ENCODE assay signal across 20 mouse cellular contexts in genomic region chr5:124356695-124357094, GRCm38 (mm10). TPM values are rescaled to one million over a fixed set of nuclear protein-coding genes. Genes with fewer than 3 reads are reported as not detected.
DNase-seq lines count a peak whose midpoint lies in the region; ATAC-seq and TF ChIP-seq lines count a peak whose summit lies in the region.
"Had no signal": no experiment of that assay in that cellular context is flagged by ENCODE, and none has a peak within 500 bp of the region (broad histone marks: within the 10 kb centered on the region; RNA-seq: fewer than 3 reads in every experiment).

No protein-coding gene starts in this region.

- no peak overlapping the region for H3K4me2 ChIP-seq in hindbrain, postnatal 0 days (ENCODE audit: low read depth, low read length)
- no peak overlapping the region for H3K4me2 ChIP-seq in hindbrain, embryonic 16.5 days (ENCODE audit: low read length)
- H3K4me2 ChIP-seq in midbrain, postnatal 0 days (ENCODE audit: low read depth, low read length, poor library complexity, severe bottlenecking), result no peak overlapping the region
- H3K4me2 ChIP-seq in midbrain, embryonic 16.5 days (ENCODE audit: low read length), result no peak overlapping the region
- H3K4me2 ChIP-seq: forebrain, embryonic 13.5 days; heart, embryonic 11.5 days; hindbrain, embryonic 14.5 days; liver, embryonic 12.5 days; neural tube, embryonic 13.5 days had no signal

- no peaks in the 10 kb centered on the region for H3K27me3 ChIP-seq in hindbrain, postnatal 0 days (ENCODE audit: insufficient read depth, low read length)
- no peaks in the 10 kb centered on the region for H3K27me3 ChIP-seq in hindbrain, embryonic 16.5 days (replicated peaks; ENCODE audit: control insufficient read depth, insufficient read depth, low read length)
- no peaks in the 10 kb centered on the region for H3K27me3 ChIP-seq in midbrain, postnatal 0 days (ENCODE audit: insufficient read depth, low read length)
- no peaks in the 10 kb centered on the region for H3K27me3 ChIP-seq in midbrain, embryonic 16.5 days (ENCODE audit: control insufficient read depth, insufficient read depth, low read depth, low read length)
- H3K27me3 ChIP-seq: forebrain, embryonic 13.5 days; liver, embryonic 12.5 days; neural tube, embryonic 13.5 days had no signal

- no peak overlapping the region for H3K27ac ChIP-seq in hindbrain, postnatal 0 days
- no peak overlapping the region for H3K27ac ChIP-seq in hindbrain, embryonic 16.5 days (ENCODE audit: low read depth, low read length)
- no peak overlapping the region for H3K27ac ChIP-seq in midbrain, postnatal 0 days (ENCODE audit: low read depth, low read length)
- no peak overlapping the region for H3K27ac ChIP-seq in midbrain, embryonic 16.5 days (ENCODE audit: low read length)
- H3K27ac ChIP-seq: forebrain, embryonic 13.5 days; hindbrain, embryonic 14.5 days; limb, embryonic 10.5 days; liver, embryonic 12.5 days; neural tube, embryonic 13.5 days had no signal

- WGBS in hindbrain, postnatal 0 days, result 37% methylated on average over 3 of the region's 3 CpGs
- 43% methylated on average over 3 of the region's 3 CpGs for WGBS in hindbrain, embryonic 16.5 days
- WGBS in midbrain, postnatal 0 days, result 43% methylated on average over 3 of the region's 3 CpGs
- WGBS in midbrain, embryonic 16.5 days, result 37% methylated on average over 3 of the region's 3 CpGs

- ATAC-seq in hindbrain, postnatal 0 days, result no peak
- no peak for ATAC-seq in hindbrain, embryonic 16.5 days
- ATAC-seq in midbrain, postnatal 0 days (ENCODE audit: low FRiP score), result no peak
- ATAC-seq in midbrain, embryonic 16.5 days, result no peak
- ATAC-seq: forebrain, embryonic 13.5 days; liver, embryonic 12.5 days had no signal

- no peaks in the 10 kb centered on the region for H3K9me3 ChIP-seq in hindbrain, postnatal 0 days (ENCODE audit: low read length)
- no peaks in the 10 kb centered on the region for H3K9me3 ChIP-seq in hindbrain, embryonic 16.5 days (ENCODE audit: control insufficient read depth, low read length)
- H3K9me3 ChIP-seq in midbrain, postnatal 0 days (ENCODE audit: low read length), result no peaks in the 10 kb centered on the region
- H3K9me3 ChIP-seq in midbrain, embryonic 16.5 days (replicated peaks; ENCODE audit: control insufficient read depth, low read length, poor library complexity, severe bottlenecking), result no peaks in the 10 kb centered on the region
- H3K9me3 ChIP-seq: forebrain, embryonic 13.5 days; limb, embryonic 10.5 days; liver, embryonic 12.5 days; neural tube, embryonic 13.5 days had no signal

- no peak overlapping the region for H3K9ac ChIP-seq in hindbrain, postnatal 0 days (replicated peaks; ENCODE audit: low read length)
- H3K9ac ChIP-seq in hindbrain, embryonic 16.5 days (ENCODE audit: low read depth, low read length), result no peak overlapping the region
- no peak overlapping the region for H3K9ac ChIP-seq in midbrain, postnatal 0 days (replicated peaks; ENCODE audit: low read length, poor library complexity, severe bottlenecking)
- no peak overlapping the region for H3K9ac ChIP-seq in midbrain, embryonic 16.5 days (ENCODE audit: low read depth, low read length)
- H3K9ac ChIP-seq: forebrain, embryonic 13.5 days; hindbrain, embryonic 14.5 days; liver, embryonic 12.5 days; neural tube, embryonic 13.5 days had no signal

- H3K36me3 ChIP-seq in hindbrain, postnatal 0 days (ENCODE audit: insufficient read depth, low read length), result no peaks in the 10 kb centered on the region
- no peaks in the 10 kb centered on the region for H3K36me3 ChIP-seq in hindbrain, embryonic 16.5 days (ENCODE audit: control insufficient read depth, insufficient read depth, low read length)
- no peaks in the 10 kb centered on the region for H3K36me3 ChIP-seq in midbrain, postnatal 0 days (ENCODE audit: insufficient read depth, low read length)
- no peaks in the 10 kb centered on the region for H3K36me3 ChIP-seq in midbrain, embryonic 16.5 days (ENCODE audit: control insufficient read depth, insufficient read depth, low read length)
- H3K36me3 ChIP-seq: liver, embryonic 12.5 days; neural tube, embryonic 13.5 days had no signal

- no peak for DNase-seq in hindbrain, postnatal 0 days (ENCODE audit: low spot score)
- DNase-seq in midbrain, postnatal 0 days (ENCODE audit: low spot score), result no peak
- peak; percentile 34 for DNase-seq in brain, adult 2 months (ENCODE audit: low read depth, low spot score)
- peak; percentile 23 for DNase-seq in thymus, postnatal 25 days
- no peak for DNase-seq in embryo, embryonic 9.5 days (ENCODE audit: extremely low spot score)
- no peak for DNase-seq in adrenal gland, adult 18-20 months (ENCODE audit: low spot score in 2 of 2)
- DNase-seq: adrenal gland, postnatal 36 days; cerebellum, adult 9-11 months; gastrocnemius, postnatal 36 days; heart, postnatal 14 days; kidney, adult 8-10 months; right cerebral cortex, postnatal 14 days had no signal

- H3K4me3 ChIP-seq in hindbrain, postnatal 0 days (ENCODE audit: low read length), result no peak overlapping the region
- H3K4me3 ChIP-seq in hindbrain, embryonic 16.5 days (ENCODE audit: low read length), result no peak overlapping the region
- no peak overlapping the region for H3K4me3 ChIP-seq in midbrain, postnatal 0 days (ENCODE audit: low read depth, low read length)
- no peak overlapping the region for H3K4me3 ChIP-seq in midbrain, embryonic 16.5 days (ENCODE audit: low read depth, low read length)
- H3K4me3 ChIP-seq: forebrain, embryonic 13.5 days; limb, embryonic 10.5 days; liver, embryonic 12.5 days; neural tube, embryonic 13.5 days had no signal

- 0 out of 2 replicates have a peak, but pooled peaks have one; percentile 28 for TF ChIP-seq CTCF in hindbrain, postnatal 0 days (IDR thresholded peaks at IDR 0.05; ENCODE audit: low read depth)
- TF ChIP-seq CTCF in midbrain, postnatal 0 days (IDR thresholded peaks at IDR 0.05), result peak; percentile 33; the same call in 1 of the 2 replicates

- 0 out of 2 replicates have a peak, but pooled peaks cover 2% of the 10 kb centered on the region for H3K4me1 ChIP-seq in hindbrain, postnatal 0 days (ENCODE audit: insufficient read depth, low read length)
- peaks cover 14% of the 10 kb centered on the region for H3K4me1 ChIP-seq in hindbrain, embryonic 16.5 days (ENCODE audit: control insufficient read depth, insufficient read depth, low read depth, low read length)
- H3K4me1 ChIP-seq in midbrain, postnatal 0 days (ENCODE audit: insufficient read depth, low read length), result peaks cover under 1% of the 10 kb centered on the region; the same call in 1 of the 2 replicates
- H3K4me1 ChIP-seq in midbrain, embryonic 16.5 days (ENCODE audit: control insufficient read depth, insufficient read depth, low read length), result peaks cover 17% of the 10 kb centered on the region

RNA-seq across cellular contexts. Expression of gene Cdk2ap1, which starts 6.2 kb away (rescaled TPM):
- total RNA-seq in hindbrain, postnatal 0 days (2014; rRNA removed), result 209 and 223 TPM in 2 replicates
- 102 and 109 TPM in 2 replicates for polyA plus RNA-seq in hindbrain, postnatal 0 days (2015; fragmentation: Nextera tagmentation; extraction: Ambion mirVana)
- polyA plus RNA-seq in hindbrain, embryonic 16.5 days (2015; fragmentation: Nextera tagmentation; extraction: Ambion mirVana), result 48.7 and 51.1 TPM in 2 replicates
- total RNA-seq in midbrain, postnatal 0 days (2014; rRNA removed), result 104 and 164 TPM in 2 replicates
- polyA plus RNA-seq in midbrain, postnatal 0 days (2015; fragmentation: Nextera tagmentation; extraction: Ambion mirVana), result 65.0 and 65.2 TPM in 2 replicates
- 40.4 and 53.6 TPM in 2 replicates for polyA plus RNA-seq in midbrain, embryonic 16.5 days (2015; fragmentation: Nextera tagmentation; extraction: Ambion mirVana)
- total RNA-seq in adrenal gland, adult 18-20 months (2021), result 100 to 1,000 TPM; 153 to 174 TPM

RNA-seq across cellular contexts. Expression of gene 2810006K23Rik, which starts 28.8 kb away (rescaled TPM):
- total RNA-seq in hindbrain, postnatal 0 days (2014; rRNA removed), result 8.1 and 12.0 TPM in 2 replicates
- 9.7 and 11.3 TPM in 2 replicates for polyA plus RNA-seq in hindbrain, postnatal 0 days (2015; fragmentation: Nextera tagmentation; extraction: Ambion mirVana)
- polyA plus RNA-seq in hindbrain, embryonic 16.5 days (2015; fragmentation: Nextera tagmentation; extraction: Ambion mirVana), result 13.3 and 14.2 TPM in 2 replicates
- total RNA-seq in midbrain, postnatal 0 days (2014; rRNA removed), result 9.0 and 9.4 TPM in 2 replicates
- 7.8 TPM in 2 replicates for polyA plus RNA-seq in midbrain, postnatal 0 days (2015; fragmentation: Nextera tagmentation; extraction: Ambion mirVana)
- 10.5 and 11.1 TPM in 2 replicates for polyA plus RNA-seq in midbrain, embryonic 16.5 days (2015; fragmentation: Nextera tagmentation; extraction: Ambion mirVana)
- 10 to 100 TPM; 12.9 to 13.4 TPM for total RNA-seq in adrenal gland, adult 18-20 months (2021)

RNA-seq across cellular contexts. Expression of gene Mphosph9, which starts 28.9 kb away (rescaled TPM):
- total RNA-seq in hindbrain, postnatal 0 days (2014; rRNA removed), result 13.4 and 20.7 TPM in 2 replicates
- 9.2 and 11.1 TPM in 2 replicates for polyA plus RNA-seq in hindbrain, postnatal 0 days (2015; fragmentation: Nextera tagmentation; extraction: Ambion mirVana)
- 9.1 and 9.9 TPM in 2 replicates for polyA plus RNA-seq in hindbrain, embryonic 16.5 days (2015; fragmentation: Nextera tagmentation; extraction: Ambion mirVana)
- 19.0 and 41.0 TPM in 2 replicates for total RNA-seq in midbrain, postnatal 0 days (2014; rRNA removed)
- polyA plus RNA-seq in midbrain, postnatal 0 days (2015; fragmentation: Nextera tagmentation; extraction: Ambion mirVana), result 6.6 and 9.6 TPM in 2 replicates
- polyA plus RNA-seq in midbrain, embryonic 16.5 days (2015; fragmentation: Nextera tagmentation; extraction: Ambion mirVana), result 9.3 and 10.8 TPM in 2 replicates
- 1 to 10 TPM; 5.7 to 7.6 TPM for total RNA-seq in adrenal gland, adult 18-20 months (2021)

Comparison
In these comparisons a context has a peak if more than half of its experiments do, and no peak if none do; other contexts are left out.
1. DNase-seq: peak in brain, adult 2 months (single experiment) and thymus, postnatal 25 days (single experiment); none in hindbrain, postnatal 0 days (single experiment), midbrain, postnatal 0 days (single experiment), embryo, embryonic 9.5 days (single experiment) and adrenal gland, adult 18-20 months (0 of 2).